Mouse (Mus musculus): ENCODE data around the gene Haus6. TPM values are rescaled to one million over a fixed set of nuclear protein-coding genes. Genes with fewer than 3 reads are reported as not detected.
"Not testable (repeated sequence)": the region's sequence is repeated elsewhere in the genome, so short reads cannot be mapped to it uniquely, and the experiment has no call there.

Haus6 gene
- polyA plus RNA-seq (2015; fragmentation: Nextera tagmentation; extraction: Ambion mirVana) = 7.6 and 9.2 TPM in 2 replicates

DNA sequence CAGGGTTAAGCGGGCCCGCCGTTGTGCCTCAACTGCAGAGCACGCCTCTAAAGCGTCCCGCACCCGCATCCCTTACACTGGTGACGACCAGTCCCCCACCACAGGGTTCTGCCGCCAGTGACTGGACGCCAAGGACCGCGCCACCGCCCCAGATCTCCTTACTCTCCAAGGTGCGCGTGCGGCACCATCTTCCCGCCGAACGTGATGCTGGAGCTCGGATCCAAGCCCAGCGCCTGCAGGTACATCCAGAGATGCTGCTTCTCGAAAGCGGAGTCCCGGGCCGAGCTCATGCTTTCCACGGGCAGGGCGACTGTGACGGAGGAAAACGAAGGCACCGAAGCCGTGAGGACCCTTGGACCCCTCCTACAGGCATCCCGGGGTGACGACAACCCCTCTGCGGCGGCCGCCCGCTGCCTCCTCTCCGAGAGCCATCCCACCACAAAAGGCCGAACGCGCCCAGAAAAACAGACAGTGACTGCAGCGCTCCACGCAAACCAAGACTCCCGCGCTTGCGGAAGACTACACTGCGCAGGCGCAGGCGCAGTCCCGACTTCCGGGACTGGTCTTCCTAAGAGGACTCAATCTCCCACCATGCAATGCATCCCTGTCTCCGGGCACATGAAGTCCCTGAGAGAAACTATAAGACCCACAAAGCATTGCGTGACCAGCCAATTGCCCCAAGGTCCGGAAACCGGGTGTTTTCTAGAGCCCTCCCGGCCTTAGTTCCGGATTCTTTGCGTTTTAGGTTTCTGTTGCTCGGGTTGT lies at the start of gene Haus6:
Haus6 (minus strand) TSS at position 532 of the 765 bp plus-strand sequence.
- H3K9ac ChIP-seq = peak within 1 kb of the TSS; percentile 80
- under 1% methylated on average over 59 of the region's 59 CpGs for WGBS
- peaks cover under 1% of the 10 kb centered on the region; the same call in 1 of the 2 replicates for H3K36me3 ChIP-seq
- ATAC-seq (replicated peaks; ENCODE audit: insufficient number of reproducible peaks, insufficient read depth, low FRiP score, low read depth) = peak; percentile 100
- H3K4me3 ChIP-seq = peak within 1 kb of the TSS; percentile 75
- H3K4me2 ChIP-seq = peak within 1 kb of the TSS; percentile 87
- H3K27me3 ChIP-seq = no peaks in the 10 kb centered on the region
- H3K27ac ChIP-seq = peak within 1 kb of the TSS; percentile 56
- H3K4me1 ChIP-seq (replicated peaks) = peaks cover 13% of the 10 kb centered on the region
- no peaks in the 10 kb centered on the region for H3K9me3 ChIP-seq (replicated peaks)

DNA sequence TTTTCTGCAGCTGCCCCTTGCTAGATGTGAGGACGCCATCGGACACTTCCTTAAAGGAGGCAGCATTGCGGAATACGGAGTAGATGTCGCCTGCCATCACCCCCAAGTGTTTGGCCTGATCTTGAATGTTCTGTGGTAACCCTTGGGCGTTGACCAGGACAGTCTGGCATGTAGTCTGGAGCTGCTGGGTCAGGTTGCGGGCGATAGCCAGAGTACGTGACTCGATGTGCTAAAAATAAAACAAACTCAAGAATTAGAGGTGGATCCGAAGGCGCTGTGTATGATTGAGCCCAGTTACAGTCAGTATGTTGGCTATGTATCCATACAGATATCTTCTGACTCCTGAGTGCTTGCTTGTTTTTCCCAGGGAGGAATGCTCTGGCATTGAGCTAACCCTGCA lies 45.3 kb upstream of the Haus6 start:
- Histone ChIP-seq H3K9me3 (replicated peaks) (no peaks in the 10 kb centered on the region), H3K36me3 (peaks cover 50% of the 10 kb centered on the region), H3K27ac (peak overlapping the region; percentile 69), H3K27me3 (no peaks in the 10 kb centered on the region), H3K4me2 (no peak overlapping the region), H3K4me3 (no peak overlapping the region), H3K9ac (no peak overlapping the region), H3K4me1 (replicated peaks) (peaks cover 6% of the 10 kb centered on the region)
- peak; percentile 76 for ATAC-seq (replicated peaks; ENCODE audit: insufficient number of reproducible peaks, insufficient read depth, low FRiP score, low read depth)
- 57% methylated on average over 12 of the region's 12 CpGs for WGBS

GRCm38 (mm10) chr4:86656410-86656809 lies 44.6 kb upstream of the Haus6 start:
- ATAC-seq (replicated peaks; ENCODE audit: insufficient number of reproducible peaks, insufficient read depth, low FRiP score, low read depth); H3K27me3 ChIP-seq; H3K4me3 ChIP-seq; H3K4me2 ChIP-seq; H3K9me3 ChIP-seq (replicated peaks); H3K9ac ChIP-seq; H3K4me1 ChIP-seq (replicated peaks): not testable (repeated sequence)
- H3K36me3 ChIP-seq = peaks cover 44% of the 10 kb centered on the region
- 89% methylated on average over 8 of the region's 8 CpGs for WGBS
- peak overlapping the region; percentile 69 for H3K27ac ChIP-seq

GRCm38 (mm10) chr4:86651686-86652384 lies 40.0 kb upstream of the Haus6 start:
- Histone ChIP-seq H3K4me1 (replicated peaks) (no peaks in the 10 kb centered on the region; the same call in 1 of the 2 replicates), H3K9ac (no peak overlapping the region), H3K36me3 (peaks cover 7% of the 10 kb centered on the region; the same call in 1 of the 2 replicates), H3K9me3 (replicated peaks) (no peaks in the 10 kb centered on the region), H3K27me3 (no peaks in the 10 kb centered on the region), H3K27ac (no peak overlapping the region), H3K4me3 (no peak overlapping the region), H3K4me2 (no peak overlapping the region)
- WGBS = 66% methylated on average over 10 of the region's 10 CpGs
- ATAC-seq (replicated peaks; ENCODE audit: insufficient number of reproducible peaks, insufficient read depth, low FRiP score, low read depth) = no peak

- not testable (repeated sequence) for H3K4me2 ChIP-seq; H3K9ac ChIP-seq; H3K27me3 ChIP-seq; H3K27ac ChIP-seq; H3K4me3 ChIP-seq; H3K9me3 ChIP-seq (replicated peaks); ATAC-seq (replicated peaks; ENCODE audit: insufficient number of reproducible peaks, insufficient read depth, low FRiP score, low read depth); H3K36me3 ChIP-seq; H3K4me1 ChIP-seq (replicated peaks)
- WGBS = 87% methylated on average over 10 of the region's 13 CpGs
Observed at GRCm38 (mm10) chr4:86648394-86648793, 36.5 kb upstream of the Haus6 start.

GRCm38 (mm10) chr4:86637561-86637960 lies 25.7 kb upstream of the Haus6 start:
- not testable (repeated sequence) for H3K36me3 ChIP-seq; H3K4me3 ChIP-seq; H3K9ac ChIP-seq; ATAC-seq (replicated peaks; ENCODE audit: insufficient number of reproducible peaks, insufficient read depth, low FRiP score, low read depth); H3K4me1 ChIP-seq (replicated peaks); H3K27me3 ChIP-seq; H3K27ac ChIP-seq; H3K9me3 ChIP-seq (replicated peaks)
- WGBS = 66% methylated on average over 9 of the region's 9 CpGs
- H3K4me2 ChIP-seq = 0 out of 2 replicates have a peak overlapping the region, but pooled peaks have one; percentile 6

- H3K4me1 ChIP-seq (replicated peaks); ATAC-seq (replicated peaks; ENCODE audit: insufficient number of reproducible peaks, insufficient read depth, low FRiP score, low read depth): not testable (repeated sequence)
Observed at GRCm38 (mm10) chr4:86634873-86635272, 23.0 kb upstream of the Haus6 start.

DNA sequence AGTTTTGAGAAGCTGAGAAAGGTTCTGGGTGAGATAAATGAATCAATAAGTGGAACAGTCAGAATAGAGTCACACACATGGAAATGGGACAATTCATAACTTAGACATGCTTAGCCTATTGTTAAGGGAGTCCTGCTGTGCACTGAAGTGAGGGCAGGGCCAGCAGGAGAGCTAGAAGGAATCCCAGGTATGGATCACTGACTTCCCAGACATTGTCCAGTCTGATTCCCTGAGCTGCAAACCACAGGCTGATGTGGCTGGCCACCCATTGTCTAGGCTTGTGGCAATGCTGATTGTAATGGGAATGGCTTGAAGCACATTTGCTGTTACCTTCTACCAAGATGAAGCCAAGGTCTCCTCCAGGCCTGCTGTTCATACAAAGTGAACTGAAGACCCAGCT lies 22.5 kb upstream of the Haus6 start:
- not testable (repeated sequence) for H3K9ac ChIP-seq; H3K36me3 ChIP-seq; H3K4me1 ChIP-seq (replicated peaks); H3K27me3 ChIP-seq; ATAC-seq (replicated peaks; ENCODE audit: insufficient number of reproducible peaks, insufficient read depth, low FRiP score, low read depth); H3K9me3 ChIP-seq (replicated peaks); H3K27ac ChIP-seq; H3K4me2 ChIP-seq; H3K4me3 ChIP-seq

More at GRCm38 (mm10) chr4:86634873-86635272, 23.0 kb upstream of the Haus6 start:
- H3K27me3 ChIP-seq; H3K36me3 ChIP-seq; H3K4me2 ChIP-seq; H3K9ac ChIP-seq; H3K4me3 ChIP-seq; H3K27ac ChIP-seq; H3K9me3 ChIP-seq (replicated peaks): not testable (repeated sequence)

DNA sequence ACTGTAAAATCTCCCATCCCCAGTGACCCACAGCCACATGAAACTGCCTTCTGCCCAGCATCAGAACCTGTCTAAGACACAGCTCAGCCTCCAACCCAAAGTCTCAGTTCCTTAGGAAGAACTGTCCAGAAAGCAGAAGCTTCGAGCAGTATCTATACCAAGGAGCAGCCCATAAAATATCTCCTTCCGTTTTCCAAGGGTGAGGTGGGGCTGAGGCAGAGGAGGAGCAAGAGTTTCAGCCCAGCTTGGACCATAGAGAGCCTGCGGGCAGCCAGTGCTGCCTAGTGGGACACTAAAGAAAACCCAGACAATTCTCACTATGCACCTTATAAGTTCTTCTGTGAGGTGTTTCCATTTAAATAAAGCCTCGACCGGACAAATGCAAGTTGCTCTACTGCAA lies 20.7 kb upstream of the Haus6 start:
- H3K4me3 ChIP-seq; H3K27ac ChIP-seq; H3K9me3 ChIP-seq (replicated peaks); ATAC-seq (replicated peaks; ENCODE audit: insufficient number of reproducible peaks, insufficient read depth, low FRiP score, low read depth); H3K4me1 ChIP-seq (replicated peaks); H3K36me3 ChIP-seq; H3K27me3 ChIP-seq; H3K4me2 ChIP-seq; H3K9ac ChIP-seq: not testable (repeated sequence)
- 65% methylated on average over 5 of the region's 5 CpGs for WGBS

DNA sequence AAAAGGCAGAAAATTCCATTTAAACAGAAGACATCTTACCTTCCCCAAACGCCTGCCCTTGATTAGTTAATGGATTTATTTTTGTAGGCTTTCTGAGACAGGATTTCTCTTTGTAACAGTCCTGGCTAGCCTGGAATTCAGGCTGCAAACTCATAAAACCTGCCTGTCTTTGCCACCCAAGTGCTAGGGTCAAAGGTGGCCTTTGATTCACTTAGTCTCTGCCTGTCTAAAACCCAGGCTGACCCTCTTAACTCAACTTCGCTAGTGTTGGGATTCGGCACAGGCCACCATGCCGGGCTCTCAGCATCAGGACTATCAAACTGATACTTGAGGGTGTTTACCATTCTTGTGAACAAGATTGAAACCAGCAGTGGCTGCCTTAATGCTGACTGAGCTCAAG lies 20.0 kb upstream of the Haus6 start:
- Histone ChIP-seq H3K27ac (no peak overlapping the region), H3K27me3 (no peaks in the 10 kb centered on the region), H3K9me3 (replicated peaks) (no peaks in the 10 kb centered on the region), H3K4me2 (no peak overlapping the region), H3K4me1 (replicated peaks) (no peaks in the 10 kb centered on the region), H3K9ac (no peak overlapping the region), H3K36me3 (no peaks in the 10 kb centered on the region), H3K4me3 (no peak overlapping the region)
- WGBS = 65% methylated on average over 4 of the region's 4 CpGs
- ATAC-seq (replicated peaks; ENCODE audit: insufficient number of reproducible peaks, insufficient read depth, low FRiP score, low read depth) = no peak

DNA sequence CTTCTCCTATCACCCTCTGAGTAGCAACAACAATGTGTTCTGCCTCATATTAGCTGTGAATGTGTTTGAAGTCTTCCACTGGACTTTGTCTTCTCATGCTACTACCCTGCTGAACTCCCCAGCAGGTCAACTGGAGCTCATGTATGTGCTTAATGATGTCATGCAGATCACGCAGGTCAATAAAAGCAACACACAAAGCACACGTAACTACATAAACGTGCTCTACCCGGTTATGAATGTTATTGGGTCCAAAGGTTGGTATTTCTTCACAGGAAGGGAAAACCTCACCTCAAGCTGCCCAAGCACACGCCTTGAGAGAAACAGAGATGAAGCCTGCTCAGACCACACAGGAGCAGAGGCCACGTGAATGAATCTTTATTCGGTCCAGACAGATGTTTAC lies 14.6 kb upstream of the Haus6 start:
- not testable (repeated sequence) for H3K4me1 ChIP-seq (replicated peaks); H3K9ac ChIP-seq; H3K4me3 ChIP-seq; H3K4me2 ChIP-seq; H3K36me3 ChIP-seq; H3K27ac ChIP-seq; H3K9me3 ChIP-seq (replicated peaks); H3K27me3 ChIP-seq; ATAC-seq (replicated peaks; ENCODE audit: insufficient number of reproducible peaks, insufficient read depth, low FRiP score, low read depth)
- WGBS = 88% methylated on average over 7 of the region's 7 CpGs

DNA sequence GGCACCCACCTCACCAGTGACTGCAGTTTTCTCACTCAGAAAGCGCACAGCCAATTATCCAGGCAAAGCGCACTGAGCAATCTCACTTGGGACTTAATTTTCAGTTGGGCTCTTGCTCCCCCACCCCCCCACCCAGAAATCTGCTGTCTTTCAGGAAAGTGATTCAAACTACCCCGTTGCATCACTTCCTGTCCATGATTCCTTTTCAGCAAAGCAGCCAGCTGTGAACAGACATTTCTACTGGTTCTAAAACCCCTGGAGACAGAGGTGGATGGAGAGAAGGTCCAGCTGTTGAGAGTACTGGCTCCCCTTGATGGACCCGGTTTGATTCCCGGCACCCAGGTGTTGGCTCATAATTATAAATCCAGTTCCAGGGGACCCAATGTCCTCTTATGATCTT lies 13.6 kb upstream of the Haus6 start:
- Histone ChIP-seq H3K27me3 (no peaks in the 10 kb centered on the region), H3K4me1 (replicated peaks) (no peaks in the 10 kb centered on the region), H3K4me3 (no peak overlapping the region), H3K9ac (no peak overlapping the region), H3K36me3 (no peaks in the 10 kb centered on the region), H3K4me2 (no peak overlapping the region), H3K27ac (no peak overlapping the region), H3K9me3 (replicated peaks) (no peaks in the 10 kb centered on the region)
- WGBS = 78% methylated on average over 5 of the region's 5 CpGs
- no peak for ATAC-seq (replicated peaks; ENCODE audit: insufficient number of reproducible peaks, insufficient read depth, low FRiP score, low read depth)
